Mouse (Mus musculus): ENCODE results near the gene Smug1.

DNA sequence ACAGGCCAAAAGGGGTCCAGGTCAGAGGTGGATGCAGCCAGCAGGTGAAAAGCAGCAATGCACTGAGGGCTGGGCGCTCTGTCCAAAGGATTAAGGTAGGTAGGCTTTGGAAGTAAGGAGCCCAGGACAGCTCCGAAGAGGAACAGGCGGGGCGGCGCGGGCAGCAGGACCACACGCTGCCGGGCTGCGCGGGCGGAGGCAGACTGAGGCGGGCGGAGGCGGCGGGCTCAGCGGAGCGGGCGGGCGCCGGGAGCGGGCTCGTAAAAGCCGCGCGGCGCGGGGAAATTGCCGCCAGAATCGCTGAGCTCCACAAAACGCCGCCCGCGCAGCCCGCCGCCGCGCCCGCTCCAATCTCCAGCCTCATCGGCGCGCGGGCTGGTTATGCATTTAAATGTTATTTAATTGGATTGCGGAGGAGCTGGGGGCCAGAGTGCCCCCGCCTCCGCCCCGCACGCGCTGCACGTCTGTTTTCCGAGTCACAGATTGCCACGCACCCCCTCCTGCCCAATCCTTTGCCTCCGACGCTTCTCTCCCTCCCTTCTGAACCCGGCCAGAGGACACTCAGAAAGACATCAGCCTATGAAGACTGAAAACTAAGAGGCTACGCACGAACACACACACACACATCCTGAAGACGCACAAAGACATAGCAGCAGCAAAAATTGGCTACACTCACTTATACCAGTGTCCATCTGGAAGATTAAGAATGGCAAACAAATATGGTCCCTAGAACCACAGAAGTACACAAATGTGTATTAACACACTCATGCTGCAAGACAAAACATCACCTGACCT is 20.1 kb downstream of the Smug1 start:
- no peak for TF ChIP-seq CTCF (IDR thresholded peaks at IDR 0.05; ENCODE audit: low read depth)
- TF ChIP-seq EP300 (IDR thresholded peaks at IDR 0.05; ENCODE audit: low read depth): no peak
